Mouse (Mus musculus) embryonic facial prominence, embryonic 15.5 days (tissue): Measurements from ENCODE around the gene Atxn7l3. TPM values are rescaled to one million over a fixed set of nuclear protein-coding genes. Genes with fewer than 3 reads are reported as not detected.
"Not testable (repeated sequence)": the region's sequence is repeated elsewhere in the genome, so short reads cannot be mapped to it uniquely, and the experiment has no call there.

ENCODE experiments used
- ATAC-seq: fragments of 200-750 bp; cut with Nextera tagmentation; 2 replicates; pipeline ENCODE4 v1.8.0; 2017; ENCODE audit warnings: low read depth, moderate TSS enrichment; ENCODE audit not compliant: insufficient number of reproducible peaks, low FRiP score, low TSS enrichment
- H3K27ac ChIP-seq: fragments of 300-500 bp; sonication (generic); replicated peaks from 2 replicates; pipeline ENCODE4 v1.5.1; 2015; ENCODE audit warnings: mild to moderate bottlenecking, inconsistent platforms
- H3K27me3 ChIP-seq: fragments of 300-500 bp; sonication (generic); 2 replicates; pipeline ENCODE4 v1.6.1; 2015; ENCODE audit warnings: inconsistent platforms
- H3K36me3 ChIP-seq: fragments of 300-500 bp; sonication (generic); 2 replicates; pipeline ENCODE4 v1.6.1; 2015; ENCODE audit warnings: mild to moderate bottlenecking, inconsistent platforms
- H3K4me1 ChIP-seq: fragments of 300-500 bp; sonication (generic); 2 replicates; pipeline ENCODE4 v1.6.1; 2015; ENCODE audit warnings: inconsistent platforms
- H3K4me2 ChIP-seq: fragments of 300-500 bp; sonication (generic); replicated peaks from 2 replicates; pipeline ENCODE4 v1.6.1; 2015; ENCODE audit warnings: mild to moderate bottlenecking, inconsistent platforms
- H3K4me3 ChIP-seq: fragments of 300-500 bp; sonication (generic); replicated peaks from 2 replicates; pipeline ENCODE4 v1.5.1; 2015; ENCODE audit warnings: mild to moderate bottlenecking, inconsistent platforms
- H3K9ac ChIP-seq: fragments of 300-500 bp; sonication (generic); 2 replicates; pipeline ENCODE4 v1.6.1; 2015; ENCODE audit warnings: inconsistent platforms
- H3K9me3 ChIP-seq: fragments of 300-500 bp; sonication (generic); replicated peaks from 2 replicates; pipeline ENCODE4 v1.6.1; 2016; ENCODE audit warnings: inconsistent platforms
- WGBS: fragments of 180-500 bp; shearing (Covaris S2); methylation state at CpG from one replicate; pipeline ENCODE4 v1.1.7; 2015; 5-methylcytosine and 5-hydroxymethylcytosine counted together
- polyA plus RNA-seq: library from polyadenylated mRNA; unstranded; fragments of >200 nt; fragmentation: Nextera tagmentation; extraction: Ambion mirVana; gene quantifications from 2 replicates; pipeline ENCODE4 v1.2.1, GENCODE M21; 2015

Atxn7l3 gene
- polyA plus RNA-seq, 1 experiment from 2014 or later: 18.4 TPM

DNA sequence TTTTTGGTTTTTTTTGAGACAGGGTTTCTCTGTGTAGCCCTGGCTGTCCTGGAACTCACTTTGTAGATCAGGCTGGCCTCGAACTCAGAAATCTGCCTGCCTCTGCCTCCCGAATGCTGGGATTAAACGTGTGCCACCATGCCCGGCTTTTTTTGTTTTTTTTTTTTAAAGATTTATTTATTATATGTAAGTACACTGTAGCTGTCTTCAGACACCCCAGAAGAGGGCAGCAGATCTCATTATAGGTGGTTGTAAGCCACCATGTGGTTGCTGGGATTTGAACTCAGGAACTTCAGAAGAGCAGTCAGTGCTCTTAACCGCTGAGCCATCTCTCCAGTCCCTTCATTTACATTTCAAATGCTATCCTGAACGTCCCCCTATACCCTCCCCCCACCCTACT lies 16.2 kb downstream of the Atxn7l3 start:
- not testable (repeated sequence) for H3K9me3 ChIP-seq, H3K4me2 ChIP-seq, ATAC-seq, H3K27me3 ChIP-seq, H3K36me3 ChIP-seq, H3K9ac ChIP-seq, H3K4me3 ChIP-seq, H3K27ac ChIP-seq
- peaks cover 16% of the 10 kb centered on the region for H3K4me1 ChIP-seq
- WGBS: 74% methylated on average over 6 of the region's 6 CpGs

DNA sequence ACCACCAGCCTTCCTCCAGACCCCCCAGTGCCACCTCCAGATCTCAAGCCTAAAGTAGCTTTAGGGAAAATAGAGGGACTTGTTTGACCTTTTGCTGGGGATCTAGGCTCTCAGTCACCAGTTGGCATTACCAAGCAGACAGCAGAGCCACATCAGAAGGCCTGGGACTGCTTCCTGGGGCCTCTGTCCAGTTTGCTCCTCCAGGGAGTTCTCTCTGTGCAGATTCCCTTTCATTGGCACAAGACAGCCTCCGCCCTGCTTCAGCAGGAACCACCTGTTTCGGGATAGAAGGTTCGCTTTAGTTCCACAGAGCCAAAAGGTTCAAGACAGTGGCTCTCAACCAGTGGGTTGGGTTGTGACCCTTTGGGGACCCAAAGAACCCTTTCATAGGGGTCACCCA lies 16.8 kb downstream of the Atxn7l3 start:
- no peak overlapping the region for H3K27ac ChIP-seq
- no peak overlapping the region for H3K4me2 ChIP-seq
- no peaks in the 10 kb centered on the region for H3K9me3 ChIP-seq
- no peaks in the 10 kb centered on the region for H3K36me3 ChIP-seq
- WGBS: 88% methylated on average over 3 of the region's 3 CpGs
- H3K27me3 ChIP-seq: peaks cover 10% of the 10 kb centered on the region; the same call in 1 of the 2 replicates
- no peak for ATAC-seq
- H3K4me3 ChIP-seq: no peak overlapping the region
- no peak overlapping the region for H3K9ac ChIP-seq
- H3K4me1 ChIP-seq: peaks cover 16% of the 10 kb centered on the region

DNA sequence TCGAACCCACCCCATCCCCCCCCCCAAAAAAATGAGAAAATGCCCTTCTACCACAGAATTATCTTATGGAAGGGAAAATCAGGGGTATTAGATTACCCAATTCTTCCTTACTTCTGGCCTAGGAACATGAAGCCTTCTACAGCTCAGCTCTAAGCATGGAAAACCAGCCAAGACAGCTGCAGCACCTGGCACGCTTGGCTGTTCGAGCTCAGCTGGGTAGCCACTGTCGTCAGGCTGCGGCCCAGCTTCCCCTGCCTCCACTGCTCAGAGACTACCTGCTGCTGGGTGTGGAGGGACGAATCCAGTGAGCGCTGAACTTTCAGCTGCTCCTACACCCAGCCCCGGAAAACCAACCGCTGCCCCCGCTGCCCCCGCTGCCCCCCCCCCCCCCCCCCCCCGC lies 18.7 kb downstream of the Atxn7l3 start:
- Histone ChIP-seq H3K4me3 (no peak overlapping the region), H3K4me2 (no peak overlapping the region), H3K27me3 (peaks cover 10% of the 10 kb centered on the region; the same call in 1 of the 2 replicates), H3K27ac (no peak overlapping the region), H3K4me1 (peaks cover 16% of the 10 kb centered on the region), H3K9me3 (no peaks in the 10 kb centered on the region), H3K36me3 (no peaks in the 10 kb centered on the region), H3K9ac (no peak overlapping the region)
- WGBS: 66% methylated on average over 9 of the region's 12 CpGs
- ATAC-seq: no peak

DNA sequence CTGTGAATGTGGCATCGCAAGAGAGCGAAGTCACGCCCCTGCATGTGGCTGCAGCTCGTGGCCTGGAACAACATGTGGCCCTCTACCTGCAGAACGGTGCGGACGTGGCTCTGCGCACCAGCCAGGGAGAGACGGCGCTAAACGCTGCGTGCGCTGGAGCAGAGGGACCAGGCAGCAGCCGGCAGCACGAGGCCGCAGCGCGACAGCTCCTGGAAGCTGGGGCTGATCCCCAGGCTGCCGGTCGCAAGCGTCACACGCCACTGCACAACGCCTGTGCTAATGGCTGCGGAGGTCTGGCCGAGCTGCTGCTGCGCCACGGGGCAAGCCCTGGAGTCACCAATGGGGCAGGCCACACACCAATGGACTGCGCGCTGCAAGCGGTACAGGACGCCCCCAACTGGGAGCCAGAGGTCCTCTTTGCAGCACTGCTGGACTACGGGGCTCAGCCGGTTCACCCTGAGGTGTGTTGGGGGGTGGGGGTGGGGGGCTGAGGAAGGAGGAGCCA lies 20.0 kb downstream of the Atxn7l3 start:
- no peaks in the 10 kb centered on the region for H3K36me3 ChIP-seq
- peaks cover 16% of the 10 kb centered on the region for H3K4me1 ChIP-seq
- H3K9ac ChIP-seq: peak overlapping the region; percentile 45
- H3K4me3 ChIP-seq: peak overlapping the region; percentile 44
- under 1% methylated on average over 33 of the region's 33 CpGs for WGBS
- no peak overlapping the region for H3K27ac ChIP-seq
- ATAC-seq: peak; percentile 77
- H3K9me3 ChIP-seq: no peaks in the 10 kb centered on the region
- peak overlapping the region; percentile 90 for H3K4me2 ChIP-seq
- H3K27me3 ChIP-seq: peaks cover 10% of the 10 kb centered on the region; the same call in 1 of the 2 replicates

DNA sequence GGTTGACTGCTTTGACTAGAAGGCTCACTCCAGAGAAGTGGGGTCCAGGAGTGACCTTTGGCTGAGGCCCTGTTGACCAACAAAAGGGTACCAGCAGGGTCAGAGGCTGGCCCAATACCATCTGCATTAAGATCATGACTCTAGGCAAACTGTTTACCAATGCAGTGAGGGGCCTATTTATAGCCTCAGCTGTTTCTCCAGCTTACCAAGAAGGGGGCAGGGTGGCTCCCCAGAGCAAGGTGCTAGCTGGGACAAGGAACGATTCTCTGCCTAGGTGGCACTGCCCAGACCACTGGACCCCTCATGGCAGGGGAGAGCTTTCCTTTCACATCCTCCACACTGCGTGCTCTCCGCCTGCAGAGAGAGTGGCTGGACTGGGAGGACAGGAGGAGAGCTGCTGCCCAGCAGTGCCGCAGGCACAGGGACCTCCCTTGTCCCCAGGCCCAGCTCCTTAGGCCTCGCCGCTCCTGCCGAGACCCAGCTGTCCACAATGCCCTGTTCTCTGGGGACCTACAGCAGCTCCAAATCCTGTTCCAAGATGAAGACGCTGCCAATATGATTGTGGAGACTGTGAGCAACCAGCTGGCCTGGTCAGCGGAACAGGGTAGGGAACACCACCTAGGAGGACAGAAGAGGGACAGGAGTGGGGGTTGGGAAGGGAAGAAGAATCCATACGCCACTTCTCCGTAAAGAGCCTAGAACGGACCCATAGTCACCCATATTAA lies 27.7 kb downstream of the Atxn7l3 start, which contains the start of gene Asb16:
TSS of gene Asb16 (plus strand) at position 224 of the 725 bp plus-strand sequence.
- Histone ChIP-seq H3K4me3 (no peak within 1 kb of the TSS), H3K27ac (no peak within 1 kb of the TSS), H3K27me3 (no peaks in the 10 kb centered on the region), H3K4me2 (no peak within 1 kb of the TSS), H3K9me3 (no peaks in the 10 kb centered on the region), H3K4me1 (peaks cover 12% of the 10 kb centered on the region; the same call in 1 of the 2 replicates), H3K9ac (no peak within 1 kb of the TSS), H3K36me3 (no peaks in the 10 kb centered on the region)
- whole genome bisulfite sequencing: 88% methylated on average over 12 of the region's 12 CpGs
- no peak for ATAC-seq

DNA sequence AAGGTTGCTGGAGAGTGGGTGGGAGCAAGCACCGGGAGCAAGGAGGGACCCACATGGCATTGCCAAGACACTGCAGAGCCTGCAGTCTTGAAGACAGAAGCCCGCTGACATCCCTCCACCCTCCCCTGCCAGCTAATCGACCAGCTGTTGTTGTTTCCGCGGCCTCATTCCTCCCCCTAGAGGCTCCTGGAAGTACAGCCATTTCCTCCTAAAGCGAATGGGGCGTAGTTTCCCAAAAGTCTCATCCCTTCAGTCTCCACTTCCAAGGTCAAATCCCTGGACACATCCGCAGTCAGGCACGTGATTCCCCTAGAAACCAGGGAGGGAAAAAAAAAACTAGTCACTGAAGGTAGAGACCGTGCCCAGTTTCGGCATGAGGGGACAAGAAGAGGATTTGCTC lies 29.0 kb downstream of the Atxn7l3 start:
- WGBS: 5% methylated on average over 11 of the region's 11 CpGs
- no peaks in the 10 kb centered on the region for H3K9me3 ChIP-seq
- 0 out of 2 replicates have a peak, but pooled peaks have one; percentile 40 for ATAC-seq
- H3K27me3 ChIP-seq: no peaks in the 10 kb centered on the region
- H3K27ac ChIP-seq: no peak overlapping the region
- peaks cover 12% of the 10 kb centered on the region; the same call in 1 of the 2 replicates for H3K4me1 ChIP-seq
- 0 out of 2 replicates have a peak overlapping the region, but pooled peaks have one; percentile 22 for H3K4me2 ChIP-seq
- 0 out of 2 replicates have a peak, but pooled peaks cover 5% of the 10 kb centered on the region for H3K36me3 ChIP-seq
- no peak overlapping the region for H3K4me3 ChIP-seq
- H3K9ac ChIP-seq: no peak overlapping the region

DNA sequence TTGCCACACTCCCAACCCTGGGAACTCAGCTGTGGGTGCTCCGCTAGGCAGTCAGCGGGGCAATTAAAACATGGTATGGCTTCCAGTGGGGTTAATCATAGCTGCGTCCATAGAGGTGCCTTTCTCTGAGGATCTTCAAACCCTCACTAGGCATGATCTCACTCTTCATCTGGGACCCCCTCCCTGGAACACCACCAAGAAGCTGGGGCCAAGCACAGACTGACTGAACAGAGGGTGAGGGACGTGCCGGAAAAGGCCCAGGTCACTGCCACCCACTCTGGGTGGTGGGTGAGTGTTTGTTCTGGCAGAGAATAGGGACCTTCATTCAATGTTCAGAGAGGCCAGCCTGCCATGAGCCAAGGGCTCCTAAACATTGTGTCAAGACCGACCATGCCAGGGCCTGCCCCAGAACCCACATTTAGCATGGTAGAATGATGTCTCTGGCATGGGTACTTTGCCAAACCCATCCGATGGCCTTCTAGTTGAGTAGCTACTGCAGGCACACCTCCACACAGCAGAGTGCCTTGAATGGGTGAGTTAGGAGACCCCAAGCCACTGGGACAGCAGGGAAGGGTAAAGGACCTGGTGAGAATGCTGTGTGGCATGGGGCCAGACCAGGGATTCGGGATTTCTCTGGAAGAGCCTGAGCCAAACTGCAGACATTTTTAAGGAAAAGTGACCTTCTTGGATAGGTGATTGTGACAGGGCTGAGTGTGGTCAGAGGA lies 29.6 kb downstream of the Atxn7l3 start:
- Histone ChIP-seq H3K9ac (no peak overlapping the region), H3K27me3 (no peaks in the 10 kb centered on the region), H3K4me3 (no peak overlapping the region), H3K27ac (no peak overlapping the region), H3K36me3 (0 out of 2 replicates have a peak, but pooled peaks cover 11% of the 10 kb centered on the region), H3K4me2 (0 out of 2 replicates have a peak overlapping the region, but pooled peaks have one; percentile 22), H3K9me3 (no peaks in the 10 kb centered on the region), H3K4me1 (peaks cover 12% of the 10 kb centered on the region; the same call in 1 of the 2 replicates)
- no peak for ATAC-seq
- 86% methylated on average over 8 of the region's 8 CpGs for WGBS

DNA sequence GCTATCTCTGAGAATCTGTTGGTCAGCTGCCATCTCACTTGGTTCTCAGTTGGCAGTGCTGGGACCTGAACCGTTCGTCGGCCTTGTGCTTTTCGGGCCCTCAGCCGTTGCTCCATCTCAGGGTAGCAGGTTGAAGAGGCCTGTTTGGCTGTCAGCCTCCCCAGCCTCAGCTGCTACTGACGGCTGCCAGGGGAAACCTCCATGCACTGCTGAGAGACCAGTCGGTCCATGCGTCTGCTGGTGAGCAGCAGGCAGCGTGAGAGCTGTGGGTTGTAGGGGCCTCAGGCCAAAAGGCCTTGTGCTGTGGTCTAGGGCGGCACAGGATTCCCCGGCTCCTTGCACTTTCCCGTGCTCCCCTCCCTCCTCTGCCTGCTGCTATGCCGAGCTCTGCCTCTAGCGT lies 30.6 kb downstream of the Atxn7l3 start:
- Histone ChIP-seq H3K27ac (no peak overlapping the region), H3K9ac (no peak overlapping the region), H3K27me3 (no peaks in the 10 kb centered on the region), H3K9me3 (no peaks in the 10 kb centered on the region), H3K4me2 (no peak overlapping the region), H3K4me1 (peaks cover 12% of the 10 kb centered on the region; the same call in 1 of the 2 replicates), H3K36me3 (0 out of 2 replicates have a peak, but pooled peaks cover 18% of the 10 kb centered on the region), H3K4me3 (no peak overlapping the region)
- ATAC-seq: no peak
- 52% methylated on average over 14 of the region's 14 CpGs for WGBS

DNA sequence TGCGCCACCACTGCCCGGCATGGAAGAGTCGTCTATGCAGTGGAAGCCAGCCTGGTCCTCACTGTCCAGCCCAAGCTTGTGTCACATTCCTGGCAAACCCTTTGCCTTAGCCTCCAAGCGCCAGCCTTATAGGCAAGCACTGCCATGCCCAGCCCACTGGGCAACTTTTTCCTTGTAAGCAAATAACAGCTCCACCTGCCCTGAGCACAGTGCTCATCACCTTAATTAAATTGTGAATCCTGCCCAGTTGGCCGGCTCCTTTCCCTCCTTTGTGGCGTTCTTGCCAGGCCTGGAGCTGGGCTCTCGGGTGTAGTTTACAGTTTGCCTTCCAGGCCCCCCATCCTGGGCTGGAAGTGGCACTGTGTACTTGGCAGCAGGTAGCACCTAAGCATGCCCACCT lies 33.2 kb downstream of the Atxn7l3 start:
- peaks cover 29% of the 10 kb centered on the region for H3K36me3 ChIP-seq
- no peaks in the 10 kb centered on the region for H3K9me3 ChIP-seq
- WGBS: 95% methylated on average over 7 of the region's 7 CpGs
- no peak overlapping the region for H3K27ac ChIP-seq
- H3K27me3 ChIP-seq: no peaks in the 10 kb centered on the region
- no peak overlapping the region for H3K9ac ChIP-seq
- H3K4me2 ChIP-seq: no peak overlapping the region
- ATAC-seq: no peak
- H3K4me3 ChIP-seq: no peak overlapping the region
- peaks cover 12% of the 10 kb centered on the region; the same call in 1 of the 2 replicates for H3K4me1 ChIP-seq

DNA sequence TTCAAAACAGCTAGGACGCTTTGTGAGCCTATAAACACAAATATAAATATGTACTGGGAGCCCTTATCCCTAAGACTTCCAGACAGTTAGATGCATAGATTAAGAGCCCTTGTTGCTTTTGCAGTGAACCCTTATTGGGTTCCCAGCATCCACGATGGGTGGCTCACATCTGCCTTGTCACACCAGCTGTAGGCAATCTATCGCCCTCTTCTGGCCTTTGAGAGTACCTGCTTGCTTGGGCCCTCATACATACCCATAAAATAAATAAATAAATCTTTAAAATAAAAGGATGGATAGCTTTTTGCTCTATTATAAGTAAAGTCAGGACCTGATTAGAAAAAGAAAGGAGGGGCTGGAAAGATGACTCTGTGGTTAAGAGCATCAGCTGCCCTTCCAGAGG lies 37.9 kb downstream of the Atxn7l3 start:
- Histone ChIP-seq H3K4me1 (peaks cover 17% of the 10 kb centered on the region), H3K9ac (no peak overlapping the region), H3K9me3 (no peaks in the 10 kb centered on the region), H3K27ac (no peak overlapping the region), H3K4me3 (no peak overlapping the region), H3K36me3 (peaks cover 36% of the 10 kb centered on the region), H3K27me3 (no peaks in the 10 kb centered on the region), H3K4me2 (no peak overlapping the region)
- 89% methylated on average over 3 of the region's 3 CpGs for WGBS
- ATAC-seq: no peak

DNA sequence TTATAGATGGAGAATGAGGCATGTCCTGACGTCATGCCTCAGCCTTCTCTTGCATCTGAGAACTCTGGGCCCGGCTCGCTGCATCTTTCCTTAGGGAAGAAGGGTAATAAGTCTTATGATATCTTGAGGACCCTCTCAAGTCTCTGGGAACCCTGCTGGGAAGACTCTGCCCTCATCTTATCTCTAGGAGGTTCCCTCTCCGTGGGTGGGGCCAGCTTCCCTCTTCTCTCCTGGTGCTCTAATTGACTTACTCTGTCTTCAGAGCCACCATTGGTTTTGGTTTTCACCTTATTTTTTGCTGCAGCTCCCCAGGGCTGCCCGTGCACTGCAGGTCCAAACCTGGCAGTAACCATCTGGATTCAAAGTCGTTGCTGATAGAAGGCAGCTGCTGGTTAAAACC lies 38.3 kb downstream of the Atxn7l3 start:
- peaks cover 17% of the 10 kb centered on the region for H3K4me1 ChIP-seq
- H3K27me3 ChIP-seq: no peaks in the 10 kb centered on the region
- H3K27ac ChIP-seq: no peak overlapping the region
- H3K4me3 ChIP-seq: no peak overlapping the region
- WGBS: 78% methylated on average over 6 of the region's 6 CpGs
- ATAC-seq: no peak
- no peak overlapping the region for H3K9ac ChIP-seq
- no peaks in the 10 kb centered on the region for H3K9me3 ChIP-seq
- H3K36me3 ChIP-seq: peaks cover 34% of the 10 kb centered on the region
- H3K4me2 ChIP-seq: no peak overlapping the region
